Mouse (Mus musculus): ENCODE measurements around the gene Mon2. TPM values are rescaled to one million over a fixed set of nuclear protein-coding genes. Genes with fewer than 3 reads are reported as not detected.

Gene Mon2
- total and polyA plus RNA-seq, 2 experiments from 2014 or later: 15.1 to 58.7 TPM

GRCm38 (mm10) chr10:122986320-122987225, 89.7 kb downstream of the Mon2 start:
- H3K27ac ChIP-seq (ENCODE audit: low read depth, low read length): peak overlapping the region; percentile 100
- peak overlapping the region; percentile 90 for H3K9ac ChIP-seq
- 13% methylated on average over 41 of the region's 54 CpGs for WGBS
- DNase-seq: peak; percentile 79
- peak; percentile 54 for ATAC-seq
- no peaks in the 10 kb centered on the region for H3K9me3 ChIP-seq (ENCODE audit: low read length)
- TF ChIP-seq CTCF (IDR thresholded peaks at IDR 0.05; ENCODE audit: low read depth): no peak
- no peaks in the 10 kb centered on the region for H3K27me3 ChIP-seq (ENCODE audit: insufficient read depth, low read length)
- peak overlapping the region; percentile 83 for H3K4me3 ChIP-seq (ENCODE audit: low read depth, low read length)
- H3K36me3 ChIP-seq (ENCODE audit: insufficient read depth): 0 out of 2 replicates have a peak, but pooled peaks cover under 1% of the 10 kb centered on the region
- peaks cover 20% of the 10 kb centered on the region for H3K4me1 ChIP-seq (ENCODE audit: insufficient read depth)
- H3K4me2 ChIP-seq (ENCODE audit: low read depth): peak overlapping the region; percentile 75

- Histone ChIP-seq H3K9me3 (ENCODE audit: low read length) (no peaks in the 10 kb centered on the region), H3K9ac (peak overlapping the region; percentile 90), H3K4me2 (ENCODE audit: low read depth) (peak overlapping the region; percentile 75), H3K27me3 (ENCODE audit: insufficient read depth, low read length) (no peaks in the 10 kb centered on the region), H3K4me1 (ENCODE audit: insufficient read depth) (peaks cover 16% of the 10 kb centered on the region), H3K4me3 (ENCODE audit: low read depth, low read length) (peak overlapping the region; percentile 83), H3K36me3 (ENCODE audit: insufficient read depth) (0 out of 2 replicates have a peak, but pooled peaks cover 9% of the 10 kb centered on the region), H3K27ac (ENCODE audit: low read depth, low read length) (peak overlapping the region; percentile 100)
- ATAC-seq: peak; percentile 82
- 0% methylated on average over 46 of the region's 115 CpGs for WGBS
- no peak for TF ChIP-seq CTCF (IDR thresholded peaks at IDR 0.05; ENCODE audit: low read depth)
- DNase-seq: peak; percentile 89
These were observed 90.6 kb downstream of the Mon2 start for GRCm38 (mm10) chr10:122985515-122986319.

- Histone ChIP-seq H3K4me2 (ENCODE audit: low read depth) (peak overlapping the region; percentile 75), H3K27ac (ENCODE audit: low read depth, low read length) (peak overlapping the region; percentile 100), H3K4me3 (ENCODE audit: low read depth, low read length) (peak overlapping the region; percentile 83), H3K27me3 (ENCODE audit: insufficient read depth, low read length) (no peaks in the 10 kb centered on the region), H3K4me1 (ENCODE audit: insufficient read depth) (peaks cover 16% of the 10 kb centered on the region), H3K36me3 (ENCODE audit: insufficient read depth) (0 out of 2 replicates have a peak, but pooled peaks cover 14% of the 10 kb centered on the region), H3K9me3 (ENCODE audit: low read length) (no peaks in the 10 kb centered on the region), H3K9ac (peak overlapping the region; percentile 90)
- peak; percentile 10 for ATAC-seq
- DNase-seq: peak; percentile 60
- WGBS: under 1% methylated on average over 37 of the region's 37 CpGs
- no peak for TF ChIP-seq CTCF (IDR thresholded peaks at IDR 0.05; ENCODE audit: low read depth)
These were observed 91.1 kb downstream of the Mon2 start for GRCm38 (mm10) chr10:122985252-122985514.

- Histone ChIP-seq H3K27ac (ENCODE audit: low read depth, low read length) (peak overlapping the region; percentile 100), H3K4me1 (ENCODE audit: insufficient read depth) (peaks cover 16% of the 10 kb centered on the region), H3K9me3 (ENCODE audit: low read length) (no peaks in the 10 kb centered on the region), H3K9ac (peak overlapping the region; percentile 90), H3K27me3 (ENCODE audit: insufficient read depth, low read length) (no peaks in the 10 kb centered on the region), H3K36me3 (ENCODE audit: insufficient read depth) (0 out of 2 replicates have a peak, but pooled peaks cover 16% of the 10 kb centered on the region), H3K4me3 (ENCODE audit: low read depth, low read length) (peak overlapping the region; percentile 83), H3K4me2 (ENCODE audit: low read depth) (peak overlapping the region; percentile 75)
- ATAC-seq (no peak), DNase-seq (no peak)
- WGBS: 3% methylated on average over 10 of the region's 10 CpGs
- no peak for TF ChIP-seq CTCF (IDR thresholded peaks at IDR 0.05; ENCODE audit: low read depth)
These were observed 91.6 kb downstream of the Mon2 start for GRCm38 (mm10) chr10:122984531-122985251.

- DNase-seq (no peak), ATAC-seq (no peak)
- no peak for TF ChIP-seq CTCF (IDR thresholded peaks at IDR 0.05; ENCODE audit: low read depth)
- WGBS: 24% methylated on average over 10 of the region's 10 CpGs
- peak overlapping the region; percentile 75 for H3K4me2 ChIP-seq (ENCODE audit: low read depth)
- H3K27ac ChIP-seq (ENCODE audit: low read depth, low read length): 0 out of 2 replicates have a peak overlapping the region, but pooled peaks have one; percentile 40
- H3K9ac ChIP-seq: peak overlapping the region; percentile 90
- no peaks in the 10 kb centered on the region for H3K27me3 ChIP-seq (ENCODE audit: insufficient read depth, low read length)
- H3K9me3 ChIP-seq (ENCODE audit: low read length): no peaks in the 10 kb centered on the region
- H3K4me1 ChIP-seq (ENCODE audit: insufficient read depth): peaks cover 16% of the 10 kb centered on the region
- H3K36me3 ChIP-seq (ENCODE audit: insufficient read depth): 0 out of 2 replicates have a peak, but pooled peaks cover 16% of the 10 kb centered on the region
- peak overlapping the region; percentile 83 for H3K4me3 ChIP-seq (ENCODE audit: low read depth, low read length)
These were observed 92.5 kb downstream of the Mon2 start for GRCm38 (mm10) chr10:122983579-122984530.
